Mouse (Mus musculus) embryonic facial prominence, embryonic 13.5 days (tissue): Measurements from ENCODE around the gene Apol9b. TPM values are rescaled to one million over a fixed set of nuclear protein-coding genes. Genes with fewer than 3 reads are reported as not detected.

ENCODE experiments used
- ATAC-seq: fragments of 200-750 bp; cut with Nextera tagmentation; 2 replicates; pipeline ENCODE4 v1.8.0; 2017; ENCODE audit warnings: low read depth; ENCODE audit not compliant: insufficient number of reproducible peaks, insufficient read depth, low FRiP score, low TSS enrichment
- H3K27ac ChIP-seq: fragments of 300-500 bp; sonication (generic); 2 replicates; pipeline ENCODE4 v1.5.1; 2015; ENCODE audit warnings: moderate library complexity, mild to moderate bottlenecking, inconsistent platforms
- H3K27me3 ChIP-seq: fragments of 300-500 bp; sonication (generic); 2 replicates; pipeline ENCODE4 v1.6.1; 2015; ENCODE audit warnings: mild to moderate bottlenecking, inconsistent platforms
- H3K36me3 ChIP-seq: fragments of 300-500 bp; sonication (generic); 2 replicates; pipeline ENCODE4 v1.6.1; 2015; ENCODE audit warnings: mild to moderate bottlenecking, inconsistent platforms
- H3K4me1 ChIP-seq: fragments of 300-500 bp; sonication (generic); 2 replicates; pipeline ENCODE4 v1.6.1; 2015; ENCODE audit warnings: inconsistent platforms
- H3K4me2 ChIP-seq: fragments of 300-500 bp; sonication (generic); 2 replicates; pipeline ENCODE4 v1.6.1; 2015; ENCODE audit warnings: moderate library complexity, mild to moderate bottlenecking, inconsistent platforms
- H3K4me3 ChIP-seq: fragments of 300-500 bp; sonication (generic); 2 replicates; pipeline ENCODE4 v1.5.1; 2015; ENCODE audit warnings: mild to moderate bottlenecking, inconsistent platforms
- H3K9ac ChIP-seq: fragments of 300-500 bp; sonication (generic); 2 replicates; pipeline ENCODE4 v1.6.1; 2015; ENCODE audit warnings: mild to moderate bottlenecking, inconsistent platforms
- H3K9me3 ChIP-seq: fragments of 300-500 bp; sonication (generic); 2 replicates; pipeline ENCODE4 v1.6.1; 2016; ENCODE audit warnings: inconsistent platforms
- WGBS: fragments of 180-500 bp; shearing (Covaris S2); methylation state at CpG from one replicate; pipeline ENCODE4 v1.1.7; 2015; ENCODE audit warnings: mixed read lengths; 5-methylcytosine and 5-hydroxymethylcytosine counted together
- polyA plus RNA-seq: library from polyadenylated mRNA; unstranded; fragments of >200 nt; fragmentation: Nextera tagmentation; extraction: Ambion mirVana; gene quantifications from 2 replicates; pipeline ENCODE4 v1.2.1, GENCODE M21; 2015

Gene Apol9b
- polyA plus RNA-seq, 1 experiment from 2014 or later, result not detected

GRCm38 (mm10) chr15:77749717-77750116 is 20.9 kb downstream of the Apol9b start:
- no peak overlapping the region for H3K9ac ChIP-seq
- H3K9me3 ChIP-seq, result no peaks in the 10 kb centered on the region
- H3K27ac ChIP-seq, result no peak overlapping the region
- 93% methylated on average over 10 of the region's 10 CpGs for WGBS
- ATAC-seq, result no peak
- H3K4me2 ChIP-seq, result no peak overlapping the region
- no peak overlapping the region for H3K4me3 ChIP-seq
- no peaks in the 10 kb centered on the region for H3K27me3 ChIP-seq
- H3K4me1 ChIP-seq, result no peaks in the 10 kb centered on the region
- no peaks in the 10 kb centered on the region for H3K36me3 ChIP-seq

- H3K4me3 ChIP-seq, result no peak overlapping the region
- 34% methylated on average over 1 of the region's 1 CpGs for WGBS
- no peak overlapping the region for H3K27ac ChIP-seq
- no peaks in the 10 kb centered on the region for H3K36me3 ChIP-seq
- no peak overlapping the region for H3K9ac ChIP-seq
- no peaks in the 10 kb centered on the region for H3K4me1 ChIP-seq
- H3K4me2 ChIP-seq, result no peak overlapping the region
- no peaks in the 10 kb centered on the region for H3K27me3 ChIP-seq
- no peaks in the 10 kb centered on the region for H3K9me3 ChIP-seq
- no peak for ATAC-seq
These were observed 21.6 kb downstream of the Apol9b start for GRCm38 (mm10) chr15:77750461-77750860.

GRCm38 (mm10) chr15:77752443-77752842 is 23.6 kb downstream of the Apol9b start:
- H3K9me3 ChIP-seq, result no peaks in the 10 kb centered on the region
- 68% methylated on average over 11 of the region's 11 CpGs for WGBS
- no peak overlapping the region for H3K4me2 ChIP-seq
- H3K27ac ChIP-seq, result no peak overlapping the region
- H3K27me3 ChIP-seq, result no peaks in the 10 kb centered on the region
- ATAC-seq, result no peak
- no peak overlapping the region for H3K9ac ChIP-seq
- H3K4me3 ChIP-seq, result no peak overlapping the region
- H3K4me1 ChIP-seq, result no peaks in the 10 kb centered on the region
- H3K36me3 ChIP-seq, result no peaks in the 10 kb centered on the region

DNA sequence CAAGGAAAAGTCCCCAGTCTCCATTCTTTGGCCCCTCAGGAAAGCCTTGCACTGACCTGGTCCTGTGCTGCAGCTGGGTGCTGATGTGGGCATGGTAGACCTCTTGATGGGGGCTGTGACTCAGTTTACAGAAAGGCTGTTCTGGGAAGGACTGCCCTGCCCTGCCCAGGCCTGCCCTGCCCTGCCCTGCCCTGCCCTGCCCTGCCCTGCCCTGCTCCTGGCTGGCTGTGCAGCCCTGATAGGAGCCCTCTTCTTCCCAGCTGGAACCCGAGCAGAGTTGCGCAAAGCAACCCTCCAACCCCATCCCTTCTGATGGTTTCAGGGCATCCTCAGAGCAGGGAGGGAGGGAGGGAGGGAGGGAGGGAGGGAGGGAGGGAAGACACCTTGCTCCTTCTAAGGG is 26.3 kb downstream of the Apol9b start:
- WGBS, result 40% methylated on average over 2 of the region's 2 CpGs
- H3K4me2 ChIP-seq, result no peak overlapping the region
- no peak overlapping the region for H3K4me3 ChIP-seq
- peaks cover 5% of the 10 kb centered on the region for H3K36me3 ChIP-seq
- H3K27me3 ChIP-seq, result no peaks in the 10 kb centered on the region
- no peak overlapping the region for H3K27ac ChIP-seq
- ATAC-seq, result no peak
- H3K9ac ChIP-seq, result no peak overlapping the region
- H3K4me1 ChIP-seq, result no peaks in the 10 kb centered on the region
- no peaks in the 10 kb centered on the region for H3K9me3 ChIP-seq

DNA sequence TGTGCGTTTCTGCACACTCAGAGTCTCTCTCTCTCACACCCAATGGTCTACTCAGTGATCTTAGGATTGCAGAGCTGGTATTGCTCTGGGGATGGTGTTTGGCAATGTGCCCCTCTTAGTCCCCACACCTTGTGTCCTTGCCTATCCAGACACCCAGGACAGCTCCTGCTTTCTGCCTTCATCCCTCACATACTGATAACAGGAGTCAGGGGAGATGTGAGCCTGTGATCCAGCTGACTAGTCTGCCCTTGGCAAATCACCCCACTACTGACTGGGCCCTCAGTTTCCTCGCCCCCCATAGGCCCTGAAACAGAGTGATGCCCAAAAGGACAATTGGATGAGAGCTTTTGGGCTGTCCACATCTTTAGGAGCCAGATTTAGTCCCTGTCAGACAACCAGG is 27.2 kb downstream of the Apol9b start:
- H3K4me3 ChIP-seq, result no peak overlapping the region
- H3K9ac ChIP-seq, result no peak overlapping the region
- H3K36me3 ChIP-seq, result peaks cover 13% of the 10 kb centered on the region
- H3K9me3 ChIP-seq, result no peaks in the 10 kb centered on the region
- no peaks in the 10 kb centered on the region for H3K4me1 ChIP-seq
- no peak overlapping the region for H3K4me2 ChIP-seq
- H3K27ac ChIP-seq, result no peak overlapping the region
- no peak for ATAC-seq
- H3K27me3 ChIP-seq, result no peaks in the 10 kb centered on the region
- 60% methylated on average over 2 of the region's 2 CpGs for WGBS

GRCm38 (mm10) chr15:77756848-77757247 is 28.0 kb downstream of the Apol9b start, which contains the start of gene Apol8:
TSS of gene Apol8 (minus strand) at chr15:77757003.
- Histone ChIP-seq H3K9ac (no peak within 1 kb of the TSS), H3K36me3 (peaks cover 21% of the 10 kb centered on the region), H3K4me1 (no peaks in the 10 kb centered on the region), H3K27ac (no peak within 1 kb of the TSS), H3K4me3 (no peak within 1 kb of the TSS), H3K4me2 (no peak within 1 kb of the TSS), H3K9me3 (no peaks in the 10 kb centered on the region), H3K27me3 (no peaks in the 10 kb centered on the region)
- WGBS, result 10% methylated on average over 9 of the region's 9 CpGs
- ATAC-seq, result no peak

DNA sequence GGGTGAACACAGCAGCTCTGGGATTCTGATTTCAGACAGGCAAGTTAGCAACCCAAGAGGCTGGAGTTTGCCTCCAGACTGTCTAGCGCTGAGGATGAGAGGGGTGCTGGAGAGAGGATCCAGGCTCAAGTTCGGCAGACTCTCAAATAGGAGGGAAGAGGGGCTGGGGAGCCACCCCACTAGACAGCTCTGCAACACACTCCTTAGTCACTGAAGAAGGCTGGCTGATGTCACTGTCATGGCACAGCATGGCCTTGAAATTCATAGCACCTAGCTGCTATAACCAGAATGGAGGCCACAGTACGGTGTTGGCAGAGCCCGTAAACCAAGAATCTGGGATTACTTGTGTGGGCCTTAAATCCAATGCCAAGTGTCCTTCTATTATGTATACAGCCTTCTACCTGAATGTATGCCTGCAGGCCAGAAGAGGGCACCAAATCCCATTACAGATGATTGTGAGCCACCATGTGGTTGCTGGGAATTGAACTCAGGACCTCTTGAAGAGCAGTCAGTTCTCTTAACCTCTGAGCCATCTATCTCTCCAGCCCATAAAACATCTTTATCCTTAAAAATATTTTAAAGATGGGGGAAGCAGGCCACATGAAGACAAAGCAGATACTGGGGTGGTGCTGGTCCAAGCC is 28.9 kb downstream of the Apol9b start:
- 76% methylated on average over 4 of the region's 4 CpGs for WGBS
- Histone ChIP-seq H3K27me3 (no peaks in the 10 kb centered on the region), H3K9ac (no peak overlapping the region), H3K27ac (no peak overlapping the region), H3K4me1 (no peaks in the 10 kb centered on the region), H3K4me2 (no peak overlapping the region), H3K9me3 (no peaks in the 10 kb centered on the region), H3K4me3 (no peak overlapping the region), H3K36me3 (peaks cover 29% of the 10 kb centered on the region)
- no peak for ATAC-seq

DNA sequence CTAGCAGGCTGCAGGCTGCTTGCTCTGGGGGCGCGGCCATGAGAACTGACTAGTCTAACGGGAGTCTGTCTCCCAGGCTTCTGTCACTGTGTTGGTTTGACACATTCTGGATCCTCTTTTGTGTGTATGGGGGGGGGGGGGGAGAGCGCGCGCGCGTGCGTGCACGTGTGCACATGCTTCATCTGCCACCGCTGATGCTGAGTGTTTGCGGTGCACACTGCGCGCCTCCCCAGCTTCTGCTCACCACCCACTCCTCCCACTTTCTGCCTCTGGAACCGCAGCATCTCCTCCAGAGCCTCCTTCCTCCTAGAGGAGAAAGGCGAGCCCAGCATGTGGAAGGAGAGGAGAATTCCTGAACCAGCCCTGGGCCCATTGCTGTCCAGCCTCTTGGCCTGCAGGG is 31.2 kb downstream of the Apol9b start:
- H3K4me2 ChIP-seq, result no peak overlapping the region
- H3K4me1 ChIP-seq, result no peaks in the 10 kb centered on the region
- no peak overlapping the region for H3K9ac ChIP-seq
- H3K27ac ChIP-seq, result no peak overlapping the region
- H3K9me3 ChIP-seq, result no peaks in the 10 kb centered on the region
- WGBS, result 93% methylated on average over 16 of the region's 16 CpGs
- ATAC-seq, result no peak
- H3K4me3 ChIP-seq, result no peak overlapping the region
- H3K27me3 ChIP-seq, result no peaks in the 10 kb centered on the region
- peaks cover 53% of the 10 kb centered on the region for H3K36me3 ChIP-seq

DNA sequence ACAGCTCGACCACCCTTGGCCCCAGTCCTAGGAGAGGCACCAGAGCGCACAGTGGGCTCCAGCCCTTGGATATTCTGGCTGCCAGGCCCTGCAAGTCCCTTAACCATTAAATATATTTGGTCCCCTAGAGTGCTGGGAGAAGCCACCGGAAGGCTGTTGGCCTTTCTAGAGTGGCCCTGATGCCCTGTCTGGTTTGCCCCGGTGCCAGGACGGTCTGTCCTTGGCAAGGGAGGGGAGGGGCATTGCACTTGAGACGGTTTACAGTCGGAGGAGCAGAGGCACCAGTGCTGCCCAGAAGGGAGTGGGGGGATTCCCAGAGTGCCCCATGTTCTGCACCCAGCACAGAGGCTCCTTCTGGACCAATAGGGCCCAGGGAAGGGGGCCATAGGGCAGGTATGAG is 32.2 kb downstream of the Apol9b start:
- Histone ChIP-seq H3K4me2 (no peak overlapping the region), H3K4me1 (no peaks in the 10 kb centered on the region), H3K9ac (no peak overlapping the region), H3K27ac (no peak overlapping the region), H3K4me3 (no peak overlapping the region), H3K27me3 (no peaks in the 10 kb centered on the region), H3K36me3 (peaks cover 63% of the 10 kb centered on the region), H3K9me3 (no peaks in the 10 kb centered on the region)
- ATAC-seq, result no peak
- whole genome bisulfite sequencing, result 95% methylated on average over 7 of the region's 7 CpGs

- H3K27me3 ChIP-seq, result no peaks in the 10 kb centered on the region
- no peak overlapping the region for H3K9ac ChIP-seq
- H3K9me3 ChIP-seq, result no peaks in the 10 kb centered on the region
- H3K4me2 ChIP-seq, result no peak overlapping the region
- H3K27ac ChIP-seq, result no peak overlapping the region
- H3K4me3 ChIP-seq, result no peak overlapping the region
- peaks cover 70% of the 10 kb centered on the region for H3K36me3 ChIP-seq
- 77% methylated on average over 22 of the region's 22 CpGs for WGBS
- no peak for ATAC-seq
- no peaks in the 10 kb centered on the region for H3K4me1 ChIP-seq
These were observed 32.9 kb downstream of the Apol9b start for GRCm38 (mm10) chr15:77761561-77762380.

DNA sequence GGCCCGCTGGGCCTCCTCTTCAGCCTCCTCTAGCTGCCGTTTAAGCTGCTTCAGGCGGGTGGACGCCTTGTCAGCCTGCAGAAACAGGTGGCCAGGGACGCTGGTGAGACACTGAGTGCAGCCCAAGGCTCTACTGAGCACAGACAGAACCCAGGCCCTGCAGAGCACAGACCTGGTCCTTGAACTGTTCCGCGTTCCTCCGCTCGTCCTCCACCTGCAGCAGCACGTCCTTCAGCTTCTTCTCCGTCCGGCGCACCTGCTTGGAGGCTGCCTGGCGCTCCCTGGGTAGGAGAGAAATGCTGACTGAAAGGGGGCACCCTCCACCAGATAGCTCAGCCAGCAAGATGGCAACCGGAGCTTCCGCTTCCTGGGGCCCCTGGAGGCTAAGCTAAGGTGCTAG is 34.2 kb downstream of the Apol9b start:
- H3K36me3 ChIP-seq, result peaks cover 83% of the 10 kb centered on the region
- 92% methylated on average over 16 of the region's 16 CpGs for WGBS
- H3K27me3 ChIP-seq, result no peaks in the 10 kb centered on the region

GRCm38 (mm10) chr15:77763702-77764101 is 34.9 kb downstream of the Apol9b start:
- ATAC-seq, result no peak
- Histone ChIP-seq H3K27ac (no peak overlapping the region), H3K9me3 (no peaks in the 10 kb centered on the region), H3K4me1 (no peaks in the 10 kb centered on the region), H3K4me3 (no peak overlapping the region), H3K36me3 (peaks cover 89% of the 10 kb centered on the region), H3K9ac (no peak overlapping the region), H3K27me3 (no peaks in the 10 kb centered on the region), H3K4me2 (no peak overlapping the region)
- WGBS, result 89% methylated on average over 11 of the region's 11 CpGs

More for the DNA sequence above, 34.2 kb downstream of the Apol9b start:
- no peak for ATAC-seq
- H3K4me3 ChIP-seq, result no peak overlapping the region
- H3K4me2 ChIP-seq, result no peak overlapping the region
- H3K9ac ChIP-seq, result no peak overlapping the region
- no peaks in the 10 kb centered on the region for H3K9me3 ChIP-seq
- H3K27ac ChIP-seq, result no peak overlapping the region
- H3K4me1 ChIP-seq, result no peaks in the 10 kb centered on the region
